Mouse (Mus musculus) forebrain, postnatal 0 days (tissue): ENCODE results near the gene Fbxo10. TPM values are rescaled to one million over a fixed set of nuclear protein-coding genes. Genes with fewer than 3 reads are reported as not detected.
"Not testable (repeated sequence)": the region's sequence is repeated elsewhere in the genome, so short reads cannot be mapped to it uniquely, and the experiment has no call there.

ENCODE experiments used
- ATAC-seq: fragments of 200-750 bp; cut with Nextera tagmentation; 2 replicates; pipeline ENCODE4 v1.8.0; 2017; ENCODE audit warnings: mild to moderate bottlenecking, moderate library complexity
- DNase-seq: peaks from one replicate; pipeline ENCODE4 v3.0.0-alpha.2; 2015
- H3K27ac ChIP-seq: fragments of 300-500 bp; sonication (generic); 2 replicates; pipeline ENCODE4 v1.5.1; 2014; ENCODE audit warnings: low read depth, mild to moderate bottlenecking, antibody characterized with exemption, low read length, moderate library complexity, mixed read lengths
- H3K27me3 ChIP-seq: fragments of 300-500 bp; sonication (generic); 2 replicates; pipeline ENCODE4 v1.6.1; 2014; ENCODE audit warnings: mild to moderate bottlenecking, low read length, mixed read lengths; ENCODE audit not compliant: insufficient read depth
- H3K36me3 ChIP-seq: fragments of 300-500 bp; sonication (generic); 2 replicates; pipeline ENCODE4 v1.6.1; 2014; ENCODE audit warnings: mild to moderate bottlenecking, moderate library complexity; ENCODE audit not compliant: insufficient read depth
- H3K4me1 ChIP-seq: fragments of 300-500 bp; sonication (generic); 2 replicates; pipeline ENCODE4 v1.6.1; 2014; ENCODE audit warnings: antibody characterized with exemption; ENCODE audit not compliant: insufficient read depth
- H3K4me2 ChIP-seq: fragments of 300-500 bp; sonication (generic); 2 replicates; pipeline ENCODE4 v1.6.1; 2014; ENCODE audit warnings: low read depth, mild to moderate bottlenecking, moderate library complexity
- H3K4me3 ChIP-seq: fragments of 300-500 bp; sonication (generic); 2 replicates; pipeline ENCODE4 v1.5.1; 2014; ENCODE audit warnings: low read depth, low read length, mixed read lengths
- H3K9ac ChIP-seq: fragments of 300-500 bp; sonication (generic); 2 replicates; pipeline ENCODE4 v1.6.1; 2014; ENCODE audit warnings: mild to moderate bottlenecking
- H3K9me3 ChIP-seq: fragments of 300-500 bp; sonication (generic); 2 replicates; pipeline ENCODE4 v1.6.1; 2016; ENCODE audit warnings: low read length
- CTCF ChIP-seq: sonication (generic); IDR thresholded peaks from 2 replicates; pipeline ENCODE4 v1.5.1; 2016; ENCODE audit warnings: antibody characterized with exemption, control low read depth, low read depth
- WGBS: fragments of 180-500 bp; shearing (Covaris S2); extraction: QIAGEN DNeasy Blood & Tissue Kit; methylation state at CpG from one replicate; pipeline ENCODE4 v1.1.7; 2014; 5-methylcytosine and 5-hydroxymethylcytosine counted together
- polyA plus RNA-seq: library from polyadenylated mRNA; unstranded; fragments of >200 nt; fragmentation: Nextera tagmentation; extraction: Ambion mirVana; gene quantifications from 2 replicates; pipeline ENCODE4 v1.2.1, GENCODE M21; 2015
- total RNA-seq: library from RNA; depleted of rRNA; stranded (reverse); fragments of >200 nt; gene quantifications from 2 replicates; pipeline ENCODE4 v1.2.3, GENCODE M21; 2014

The Fbxo10 gene
- total and polyA plus RNA-seq, 2 experiments from 2014 or later = 13.5 to 28.8 TPM

DNA sequence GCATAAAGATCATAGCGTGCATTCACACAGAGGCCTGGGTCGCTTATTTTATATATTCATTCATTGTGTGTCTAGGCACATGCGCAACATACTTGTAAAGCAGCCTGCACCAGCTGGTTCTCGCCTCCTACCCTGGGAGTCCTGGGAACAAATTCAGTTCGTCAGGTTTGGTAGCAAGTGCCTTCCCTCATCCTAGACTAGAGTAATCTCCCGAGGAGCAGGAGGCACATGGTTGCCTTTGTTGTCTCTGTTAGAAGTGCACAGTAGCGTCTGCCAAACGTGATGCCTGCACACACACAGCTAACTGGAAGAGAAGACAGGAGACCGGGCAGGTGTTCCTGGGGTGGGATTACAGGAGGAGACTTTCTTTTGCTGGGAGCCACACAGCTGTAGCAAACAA, 36.4 kb downstream of the Fbxo10 start:
- no peaks in the 10 kb centered on the region for H3K27me3 ChIP-seq
- H3K9ac ChIP-seq = no peak overlapping the region
- H3K4me2 ChIP-seq = no peak overlapping the region
- H3K9me3 ChIP-seq = no peaks in the 10 kb centered on the region
- peak overlapping the region; percentile 29 for H3K27ac ChIP-seq
- WGBS = 60% methylated on average over 9 of the region's 9 CpGs
- peak; percentile 24 for DNase-seq
- no peak for TF ChIP-seq CTCF
- no peaks in the 10 kb centered on the region for H3K4me1 ChIP-seq
- H3K4me3 ChIP-seq = no peak overlapping the region
- H3K36me3 ChIP-seq = peaks cover 69% of the 10 kb centered on the region
- ATAC-seq = peak; percentile 64

DNA sequence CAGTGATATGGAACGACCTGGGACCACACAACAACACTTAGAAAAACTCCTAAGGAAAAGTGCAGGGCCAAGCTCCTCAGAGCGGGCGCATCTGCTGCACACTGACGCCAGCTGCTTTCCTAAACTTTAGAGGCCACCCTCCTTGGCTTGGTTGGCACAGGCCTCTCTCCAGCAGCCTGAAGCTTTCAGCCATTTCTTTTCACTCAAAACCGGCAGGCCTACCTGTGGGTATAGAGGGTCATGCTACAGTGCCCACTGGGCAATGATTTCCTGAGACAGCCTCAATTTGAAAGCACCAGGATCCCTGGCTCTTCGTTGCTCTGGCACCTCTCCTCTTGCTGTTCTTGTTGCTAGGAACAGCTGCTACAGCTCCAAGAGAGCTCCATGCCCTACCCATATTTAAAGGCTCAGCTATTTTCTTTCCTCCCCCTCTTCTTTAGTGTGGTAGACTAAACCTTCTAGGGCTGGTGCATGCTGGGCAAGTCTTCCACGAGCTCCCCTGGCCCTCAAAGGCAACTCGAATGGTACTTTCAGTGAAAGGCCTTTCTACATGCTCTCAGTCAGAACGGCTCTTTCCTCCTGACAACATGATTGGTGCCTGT, 37.0 kb downstream of the Fbxo10 start:
- Histone ChIP-seq H3K9ac (no peak overlapping the region), H3K27ac (peak overlapping the region; percentile 29; the same call in 1 of the 2 replicates), H3K27me3 (no peaks in the 10 kb centered on the region), H3K36me3 (peaks cover 69% of the 10 kb centered on the region), H3K9me3 (no peaks in the 10 kb centered on the region), H3K4me3 (no peak overlapping the region), H3K4me1 (no peaks in the 10 kb centered on the region), H3K4me2 (no peak overlapping the region)
- DNase-seq (no peak), ATAC-seq (peak; percentile 70)
- WGBS = 66% methylated on average over 9 of the region's 9 CpGs
- TF ChIP-seq CTCF = no peak

DNA sequence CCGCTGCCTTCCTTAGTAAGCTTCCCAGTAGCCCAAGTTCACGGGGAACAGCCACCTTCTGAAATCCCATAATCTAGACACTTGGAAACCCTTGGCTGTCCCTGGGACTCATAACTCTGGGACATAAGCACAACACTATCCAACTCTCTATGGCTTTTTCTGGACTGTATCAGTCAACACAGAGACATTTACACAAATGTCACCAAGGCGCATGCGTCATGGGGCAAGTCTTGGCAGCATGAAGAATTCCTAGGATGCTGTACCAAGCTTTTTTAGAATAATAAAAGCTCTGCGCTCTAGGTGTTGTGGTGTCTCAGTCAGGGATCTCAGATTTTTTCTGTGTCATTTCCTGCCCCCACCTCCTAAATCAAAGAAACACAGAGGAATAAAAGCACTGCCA, 37.7 kb downstream of the Fbxo10 start:
- no peak for TF ChIP-seq CTCF
- no peak overlapping the region for H3K4me2 ChIP-seq
- H3K9ac ChIP-seq = no peak overlapping the region
- no peak overlapping the region for H3K4me3 ChIP-seq
- 91% methylated on average over 5 of the region's 5 CpGs for WGBS
- ATAC-seq (no peak), DNase-seq (no peak)
- no peaks in the 10 kb centered on the region for H3K27me3 ChIP-seq
- no peaks in the 10 kb centered on the region for H3K9me3 ChIP-seq
- no peak overlapping the region for H3K27ac ChIP-seq
- no peaks in the 10 kb centered on the region for H3K4me1 ChIP-seq
- peaks cover 69% of the 10 kb centered on the region for H3K36me3 ChIP-seq

DNA sequence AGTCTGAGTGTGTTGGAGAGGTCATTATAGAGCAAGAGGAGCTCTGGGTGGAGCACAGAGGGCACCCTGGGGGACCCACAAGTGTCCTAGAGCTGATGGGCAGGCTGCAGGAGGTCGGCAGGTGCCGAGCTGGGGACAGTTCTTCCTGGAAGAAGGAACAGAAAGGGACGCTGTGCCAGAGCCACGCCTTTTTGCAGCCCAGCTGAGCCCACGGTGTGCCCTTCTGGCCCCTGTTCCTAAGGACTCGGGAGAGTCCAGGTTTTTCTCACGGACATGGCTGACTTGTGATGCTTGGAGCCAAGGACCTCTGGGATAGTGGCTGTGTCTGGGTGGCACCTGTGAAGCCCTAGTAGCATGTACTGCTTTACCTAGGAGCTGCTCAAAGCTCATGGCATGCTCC, 43.6 kb downstream of the Fbxo10 start:
- Histone ChIP-seq H3K36me3 (peaks cover 63% of the 10 kb centered on the region), H3K9ac (no peak overlapping the region), H3K9me3 (no peaks in the 10 kb centered on the region), H3K27ac (no peak overlapping the region), H3K4me1 (no peaks in the 10 kb centered on the region), H3K4me2 (no peak overlapping the region), H3K4me3 (no peak overlapping the region), H3K27me3 (no peaks in the 10 kb centered on the region)
- ATAC-seq (no peak), DNase-seq (no peak)
- WGBS = 86% methylated on average over 7 of the region's 7 CpGs
- no peak for TF ChIP-seq CTCF

DNA sequence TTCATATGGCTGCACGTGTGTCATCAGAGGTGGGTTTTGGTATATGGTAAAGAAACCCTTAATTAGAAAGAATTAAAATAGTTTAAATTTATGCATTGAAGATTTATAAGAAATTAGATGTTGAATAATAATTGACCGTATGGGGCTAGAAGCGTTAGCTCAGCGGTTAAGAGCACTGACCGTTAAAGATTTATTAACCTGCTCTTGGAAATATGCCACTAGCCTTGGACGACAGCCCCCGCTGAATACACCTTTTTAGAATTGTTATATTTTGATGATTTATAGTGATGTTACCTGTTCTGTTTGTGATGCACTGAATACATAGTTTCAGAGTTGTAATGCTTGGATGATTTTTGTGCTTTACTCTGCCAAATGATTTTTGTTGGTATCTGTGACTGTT, 44.9 kb downstream of the Fbxo10 start:
- not testable (repeated sequence) for DNase-seq, H3K27me3 ChIP-seq, ATAC-seq, H3K4me3 ChIP-seq, H3K9me3 ChIP-seq, H3K4me2 ChIP-seq, H3K27ac ChIP-seq, H3K4me1 ChIP-seq, H3K9ac ChIP-seq
- WGBS = 92% methylated on average over 7 of the region's 7 CpGs
- peaks cover 64% of the 10 kb centered on the region for H3K36me3 ChIP-seq

DNA sequence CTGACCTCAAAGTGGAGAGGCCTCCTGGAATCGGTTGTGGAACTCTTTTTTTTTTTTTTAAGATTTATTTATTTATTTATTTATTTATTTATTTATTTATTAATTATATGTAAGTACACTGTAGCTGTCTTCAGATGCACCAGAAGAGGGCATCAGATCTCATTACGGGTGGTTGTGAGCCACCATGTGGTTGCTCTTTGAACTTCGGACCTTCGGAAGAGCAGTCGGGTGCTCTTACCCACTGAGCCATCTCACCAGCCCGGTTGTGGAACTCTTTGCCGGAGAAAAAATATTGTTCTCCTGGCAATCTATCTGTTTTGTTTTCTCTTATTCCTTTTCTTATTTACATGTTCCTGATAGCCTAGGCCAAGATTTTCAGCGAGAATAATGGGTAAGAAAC, 45.5 kb downstream of the Fbxo10 start:
- not testable (repeated sequence) for H3K4me1 ChIP-seq, H3K27ac ChIP-seq, DNase-seq, H3K9me3 ChIP-seq, H3K4me2 ChIP-seq, ATAC-seq, H3K4me3 ChIP-seq, H3K27me3 ChIP-seq, H3K9ac ChIP-seq
- H3K36me3 ChIP-seq = peaks cover 64% of the 10 kb centered on the region
- WGBS = 60% methylated on average over 8 of the region's 8 CpGs
- peak; percentile 11; the same call in 1 of the 2 replicates for TF ChIP-seq CTCF

DNA sequence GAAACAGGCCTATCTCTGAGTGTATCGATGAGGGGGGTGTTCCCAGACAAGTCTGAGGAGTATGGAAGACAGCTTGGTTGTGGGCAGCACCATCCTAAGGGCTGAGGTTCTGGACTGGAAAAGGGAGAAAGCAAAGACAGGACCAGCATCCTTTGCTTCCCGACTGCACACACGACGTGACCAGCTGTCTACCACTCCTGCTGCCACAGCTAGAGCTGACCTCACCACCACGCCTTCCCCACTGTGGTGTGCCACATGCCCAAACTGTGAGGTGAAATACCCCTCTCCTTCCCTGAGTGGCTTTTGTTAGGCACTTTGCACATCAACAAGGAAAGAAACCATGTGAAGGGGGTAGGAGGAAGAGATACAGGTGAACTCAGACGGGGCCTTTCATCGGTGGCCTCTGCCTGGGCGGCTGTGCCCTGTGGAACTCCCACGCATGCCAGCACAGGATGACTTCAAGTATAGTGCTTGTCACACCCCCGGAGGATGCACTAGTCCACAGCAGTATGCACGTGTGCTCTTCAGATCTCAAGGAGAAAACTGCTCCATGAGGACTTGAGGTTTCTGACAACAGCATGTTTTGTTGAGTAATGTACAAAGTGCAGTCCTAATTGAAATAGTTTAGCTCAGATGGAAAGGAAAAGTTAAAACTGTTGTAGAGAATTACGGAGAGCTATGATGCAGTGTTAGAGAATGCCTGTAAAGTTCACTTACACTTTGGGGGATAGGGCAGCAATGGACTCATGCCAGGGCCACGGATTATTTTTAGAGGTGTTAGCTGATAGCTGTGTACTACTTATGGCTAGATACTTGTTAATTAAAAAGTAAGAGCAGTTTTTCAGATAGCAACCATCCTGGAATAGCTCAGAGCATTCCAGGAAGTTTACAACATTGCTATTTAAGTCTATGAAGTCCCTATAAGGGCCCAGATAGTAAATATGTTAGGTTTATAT, 46.7 kb downstream of the Fbxo10 start:
- no peak for ATAC-seq
- peaks cover 67% of the 10 kb centered on the region for H3K36me3 ChIP-seq

More for the DNA sequence above, 46.7 kb downstream of the Fbxo10 start:
- no peak overlapping the region for H3K27ac ChIP-seq
- H3K27me3 ChIP-seq = no peaks in the 10 kb centered on the region
- H3K4me1 ChIP-seq = no peaks in the 10 kb centered on the region
- no peak overlapping the region for H3K4me3 ChIP-seq
- no peak for DNase-seq
- no peak for TF ChIP-seq CTCF
- no peak overlapping the region for H3K4me2 ChIP-seq
- no peaks in the 10 kb centered on the region for H3K9me3 ChIP-seq
- 90% methylated on average over 13 of the region's 13 CpGs for WGBS
- no peak overlapping the region for H3K9ac ChIP-seq
